Mouse (Mus musculus) cerebellum, adult 2 months (tissue): ENCODE measurements at regions not wholly inside any gene's neighbourhood (a gene's known extent, or its start where the extent isn't known, plus 50 kb on each side); places are given as distances from the start of the nearest gene placed in this dataset.

Experiments
- CTCF ChIP-seq: fragments of 200-500 bp; IDR thresholded peaks from 2 replicates; pipeline ENCODE4 v1.5.1; 2011; ENCODE audit warnings: low read depth, mild to moderate bottlenecking, control low read depth, low read length, moderate library complexity, borderline replicate concordance; ENCODE audit not compliant: insufficient read depth
- POLR2A ChIP-seq: fragments of 200-500 bp; IDR thresholded peaks from 2 replicates; pipeline ENCODE4 v1.6.1; 2011; ENCODE audit warnings: low read length, control low read depth, borderline replicate concordance; ENCODE audit not compliant: insufficient read depth

DNA sequence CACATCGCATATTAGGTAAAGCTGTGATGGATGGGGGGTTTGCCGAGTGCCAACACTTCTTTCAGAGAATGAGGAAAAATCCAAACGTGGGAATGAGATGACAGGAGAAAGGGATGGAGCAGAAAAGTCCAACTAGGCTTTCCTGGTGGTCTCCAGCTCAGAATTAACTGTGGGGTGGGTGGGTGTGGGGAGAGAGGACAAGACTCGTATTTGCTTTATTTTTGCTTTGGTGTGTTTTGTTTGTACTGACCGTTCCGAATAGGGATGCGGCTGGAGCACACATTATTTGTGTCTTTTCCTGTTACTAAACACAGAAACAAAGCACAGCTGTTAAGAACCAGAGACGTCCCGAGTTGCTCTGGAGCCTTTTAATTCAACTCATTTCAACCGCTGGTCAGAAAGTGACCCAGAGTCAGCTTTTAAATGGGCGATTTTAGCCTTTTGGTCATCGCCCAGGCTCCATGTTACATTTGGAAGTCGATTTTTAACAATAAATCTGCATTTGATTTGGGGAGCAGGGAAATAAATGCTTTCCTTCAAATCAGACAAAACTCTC is 136.7 kb downstream of the Gm10295 start:
- TF ChIP-seq CTCF: no peak
- no peak for TF ChIP-seq POLR2A
